Mouse (Mus musculus) right cerebral cortex, postnatal 4 days (tissue): ENCODE measurements around the gene Mllt11.

Source experiments
- DNase-seq: peaks from one replicate; pipeline ENCODE4 v3.0.0-alpha.2; 2022

Gene Mllt11

DNA sequence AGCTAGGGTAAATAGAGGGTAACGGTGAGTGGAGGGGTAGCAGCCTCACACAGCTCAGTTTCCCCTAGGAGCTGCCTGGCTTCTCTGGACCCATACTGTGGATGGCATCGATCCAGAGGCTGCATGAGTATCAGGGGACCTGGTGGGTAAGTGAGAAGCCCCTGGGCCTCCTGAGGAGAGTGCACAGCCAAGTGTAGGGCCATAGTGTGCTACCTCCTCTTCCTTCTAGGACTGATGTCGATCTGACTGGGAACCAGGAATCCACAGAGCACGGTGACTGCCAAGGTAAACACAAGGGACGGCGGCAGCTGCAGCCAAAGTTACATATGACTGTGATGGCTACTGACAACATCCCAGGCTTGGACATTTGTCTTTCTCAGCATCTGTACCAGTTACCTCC is 60.9 kb downstream of the Mllt11 start:
- no peak for DNase-seq

DNA sequence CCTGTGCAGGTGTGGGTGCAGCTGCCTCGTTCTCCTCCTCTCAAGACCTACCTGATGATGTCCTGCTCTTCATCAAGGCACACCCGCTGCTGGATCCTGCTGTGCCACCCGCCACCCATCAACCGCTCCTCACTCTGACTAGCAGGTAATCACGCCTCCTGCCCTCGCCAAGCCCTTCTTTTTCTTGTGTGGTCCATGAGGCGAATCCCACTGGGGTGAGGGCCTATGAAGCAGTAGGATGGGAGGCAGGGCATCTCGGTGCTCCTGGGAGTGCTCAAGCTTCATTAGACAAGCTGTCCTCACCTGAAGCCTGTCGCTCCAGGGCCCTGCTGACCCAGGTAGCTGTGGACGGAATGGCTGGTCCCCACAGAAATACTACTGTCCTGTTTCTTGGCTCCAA is 62.0 kb downstream of the Mllt11 start:
- DNase-seq, result no peak
